Mouse (Mus musculus) activated CD4-positive, CD25-positive, alpha-beta regulatory T cell, adult 4 months (primary cell): Measurements from ENCODE around the gene Gm49340. TPM values are rescaled to one million over a fixed set of nuclear protein-coding genes. Genes with fewer than 3 reads are reported as not detected.

Experiments
- polyA plus RNA-seq, 2 experiments: library from polyadenylated mRNA; unstranded; fragments of 100-300 nt; shearing (Covaris generic); gene quantifications; one replicate each; pipeline ENCODE4 v1.2.1; 2017

The Gm49340 gene
- polyA plus RNA-seq, 2 experiments from 2014 or later, result not detected

Other genes starting within 250 kb of the Gm49340 start
- 100 to 1,000 TPM in 1 of 2 experiments, 10 to 100 TPM in 1; 94.7 to 118 TPM for gene Itgae, start 239.2 kb upstream of the Gm49340 start, polyA plus RNA-seq
- 1 to 10 TPM; 8.6 to 8.7 TPM for gene Haspin, start 191.4 kb upstream of the Gm49340 start, polyA plus RNA-seq
- under 1 TPM in 1 of 2 experiments, not detected in 1; 0.19 TPM for gene P2rx5, start 169.3 kb upstream of the Gm49340 start, polyA plus RNA-seq
- 10 to 100 TPM; 50.2 to 65.2 TPM for gene Emc6, start 152.7 kb upstream of the Gm49340 start, polyA plus RNA-seq
- gene Tax1bp3, start 152.7 kb upstream of the Gm49340 start, polyA plus RNA-seq, result 10 to 100 TPM; 20.6 to 28.4 TPM
- 1 to 10 TPM; 8.6 to 8.9 TPM for gene Ctns, start 130.7 kb upstream of the Gm49340 start, polyA plus RNA-seq
- 1 to 10 TPM; 2.7 to 2.8 TPM for gene Shpk, start 130.3 kb upstream of the Gm49340 start, polyA plus RNA-seq
- gene Trpv1, start 95.4 kb upstream of the Gm49340 start, polyA plus RNA-seq, result not detected
- gene Trpv3, start 62.4 kb upstream of the Gm49340 start, polyA plus RNA-seq, result under 1 TPM in 1 of 2 experiments, not detected in 1; 0.09 TPM
- gene Aspa, start 145 bp upstream of the Gm49340 start, polyA plus RNA-seq, result under 1 TPM in 1 of 2 experiments, not detected in 1; 0.08 TPM
- not detected for gene Spata22, start within 50 bp of the Gm49340 start, polyA plus RNA-seq
- not detected for gene Olfr20, start 21.0 kb downstream of the Gm49340 start, polyA plus RNA-seq
- gene Olfr376, start 41.5 kb downstream of the Gm49340 start, polyA plus RNA-seq, result not detected
- gene Olfr1, start 69.9 kb downstream of the Gm49340 start, polyA plus RNA-seq, result not detected
- gene Olfr378, start 98.7 kb downstream of the Gm49340 start, polyA plus RNA-seq, result not detected
- gene Olfr380, start 127.8 kb downstream of the Gm49340 start, polyA plus RNA-seq, result not detected
- gene Olfr381, start 161.9 kb downstream of the Gm49340 start, polyA plus RNA-seq, result not detected
- gene Olfr382, start 187.5 kb downstream of the Gm49340 start, polyA plus RNA-seq, result not detected